Mouse (Mus musculus): ENCODE results near the gene Arl2. TPM values are rescaled to one million over a fixed set of nuclear protein-coding genes. Genes with fewer than 3 reads are reported as not detected.

Gene Arl2
- polyA plus RNA-seq (2014; fragmentation: Nextera tagmentation; extraction: Ambion mirVana) = 101 and 110 TPM in 2 replicates

- H3K27me3 ChIP-seq (replicated peaks; ENCODE audit: control insufficient read depth, insufficient read depth, low read length) = no peaks in the 10 kb centered on the region
- 0 out of 2 replicates have a peak, but pooled peaks cover 7% of the 10 kb centered on the region for H3K36me3 ChIP-seq (ENCODE audit: control insufficient read depth, insufficient read depth, low read length)
- H3K9me3 ChIP-seq (ENCODE audit: control insufficient read depth, low read length) = no peaks in the 10 kb centered on the region
- no peak for DNase-seq (ENCODE audit: low spot score)
- H3K4me1 ChIP-seq (replicated peaks; ENCODE audit: control insufficient read depth, insufficient read depth, low read length) = peaks cover 5% of the 10 kb centered on the region
- peak within 1 kb of the TSS; percentile 61 for H3K4me3 ChIP-seq (ENCODE audit: low read depth, low read length)
- peak within 1 kb of the TSS; percentile 79 for H3K4me2 ChIP-seq (ENCODE audit: low read length)
- peak within 1 kb of the TSS; percentile 94 for H3K27ac ChIP-seq (ENCODE audit: low read depth)
- H3K9ac ChIP-seq (ENCODE audit: low read length) = peak within 1 kb of the TSS; percentile 77
- under 1% methylated on average over 15 of the region's 15 CpGs for WGBS
- ATAC-seq (replicated peaks; ENCODE audit: low FRiP score, low TSS enrichment, low read depth) = peak; percentile 61
Observed at GRCm38 (mm10) chr19:6141394-6141749, at the start of gene Arl2. TSS of gene Arl2 (minus strand) at chr19:6141548.

GRCm38 (mm10) chr19:6184131-6184530, 42.8 kb upstream of the Arl2 start, which contains the start of gene Majin:
TSS of gene Majin (plus strand) at chr19:6184388.
- H3K4me3 ChIP-seq (ENCODE audit: low read depth, low read length) = no peak within 1 kb of the TSS
- ATAC-seq (replicated peaks; ENCODE audit: low FRiP score, low TSS enrichment, low read depth) = no peak
- no peaks in the 10 kb centered on the region for H3K9me3 ChIP-seq (ENCODE audit: control insufficient read depth, low read length)
- 82% methylated on average over 23 of the region's 23 CpGs for WGBS
- H3K4me2 ChIP-seq (ENCODE audit: low read length) = no peak within 1 kb of the TSS
- H3K36me3 ChIP-seq (ENCODE audit: control insufficient read depth, insufficient read depth, low read length) = no peaks in the 10 kb centered on the region
- no peak within 1 kb of the TSS for H3K9ac ChIP-seq (ENCODE audit: low read length)
- no peaks in the 10 kb centered on the region for H3K4me1 ChIP-seq (replicated peaks; ENCODE audit: control insufficient read depth, insufficient read depth, low read length)
- H3K27ac ChIP-seq (ENCODE audit: low read depth) = no peak within 1 kb of the TSS
- no peaks in the 10 kb centered on the region for H3K27me3 ChIP-seq (replicated peaks; ENCODE audit: control insufficient read depth, insufficient read depth, low read length)
- DNase-seq (ENCODE audit: low spot score) = no peak

GRCm38 (mm10) chr19:6182534-6182933, 41.2 kb upstream of the Arl2 start:
- no peak for ATAC-seq (replicated peaks; ENCODE audit: low FRiP score, low TSS enrichment, low read depth)
- H3K4me1 ChIP-seq (replicated peaks; ENCODE audit: control insufficient read depth, insufficient read depth, low read length) = no peaks in the 10 kb centered on the region
- H3K4me2 ChIP-seq (ENCODE audit: low read length) = no peak overlapping the region

DNA sequence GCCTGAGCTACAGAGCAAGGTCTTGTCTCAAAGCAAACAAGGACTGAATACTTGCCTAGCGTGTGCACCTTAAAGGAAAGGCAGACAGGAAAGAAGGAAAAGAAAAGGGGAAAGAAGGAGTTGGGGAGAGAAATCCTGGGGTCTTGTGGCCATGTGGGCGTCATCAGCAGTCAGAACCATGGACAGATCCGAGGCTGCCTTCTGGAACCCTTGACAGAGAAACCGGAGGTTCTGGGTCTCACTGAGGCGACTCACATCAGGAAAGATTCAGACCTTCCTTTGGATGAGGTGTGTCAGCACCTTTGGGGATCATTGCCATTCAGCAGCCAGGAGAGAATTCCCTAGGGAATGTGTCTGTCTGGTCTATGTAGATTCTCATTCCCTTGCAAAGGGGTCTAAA, 40.3 kb upstream of the Arl2 start:
- ATAC-seq (replicated peaks; ENCODE audit: low FRiP score, low TSS enrichment, low read depth) = no peak

More at GRCm38 (mm10) chr19:6182534-6182933, 41.2 kb upstream of the Arl2 start:
- DNase-seq (ENCODE audit: low spot score) = no peak
- Histone ChIP-seq H3K4me3 (ENCODE audit: low read depth, low read length) (no peak overlapping the region), H3K27ac (ENCODE audit: low read depth) (no peak overlapping the region), H3K27me3 (replicated peaks; ENCODE audit: control insufficient read depth, insufficient read depth, low read length) (no peaks in the 10 kb centered on the region), H3K9me3 (ENCODE audit: control insufficient read depth, low read length) (no peaks in the 10 kb centered on the region), H3K36me3 (ENCODE audit: control insufficient read depth, insufficient read depth, low read length) (no peaks in the 10 kb centered on the region), H3K9ac (ENCODE audit: low read length) (no peak overlapping the region)
- 11% methylated on average over 3 of the region's 3 CpGs for WGBS

DNA sequence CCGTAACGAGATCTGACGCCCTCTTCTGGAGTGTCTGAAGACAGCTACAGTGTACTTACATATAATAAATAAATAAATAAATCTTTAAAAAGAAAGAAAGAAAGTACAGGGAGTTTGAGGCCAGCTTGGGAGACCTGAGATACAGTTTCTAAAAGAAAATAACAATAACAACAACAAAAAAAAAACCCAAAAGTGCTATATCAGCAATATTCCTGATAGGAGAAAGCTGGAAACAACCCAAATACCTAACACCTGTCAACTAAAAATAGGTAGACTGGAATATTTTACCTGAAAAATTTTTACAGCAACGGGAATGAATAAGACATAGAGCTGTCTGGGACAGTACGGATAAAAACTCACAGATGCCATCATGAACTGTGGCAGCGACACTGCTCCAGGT, 37.4 kb upstream of the Arl2 start:
- DNase-seq (ENCODE audit: low spot score) (no peak), ATAC-seq (replicated peaks; ENCODE audit: low FRiP score, low TSS enrichment, low read depth) (no peak)
- Histone ChIP-seq H3K4me1 (replicated peaks; ENCODE audit: control insufficient read depth, insufficient read depth, low read length) (no peaks in the 10 kb centered on the region), H3K27ac (ENCODE audit: low read depth) (no peak overlapping the region), H3K4me3 (ENCODE audit: low read depth, low read length) (no peak overlapping the region), H3K27me3 (replicated peaks; ENCODE audit: control insufficient read depth, insufficient read depth, low read length) (no peaks in the 10 kb centered on the region), H3K9me3 (ENCODE audit: control insufficient read depth, low read length) (no peaks in the 10 kb centered on the region), H3K9ac (ENCODE audit: low read length) (no peak overlapping the region), H3K4me2 (ENCODE audit: low read length) (no peak overlapping the region), H3K36me3 (ENCODE audit: control insufficient read depth, insufficient read depth, low read length) (no peaks in the 10 kb centered on the region)
- 91% methylated on average over 3 of the region's 6 CpGs for WGBS

More for the DNA sequence above, 40.3 kb upstream of the Arl2 start:
- 16% methylated on average over 5 of the region's 5 CpGs for WGBS
- no peaks in the 10 kb centered on the region for H3K36me3 ChIP-seq (ENCODE audit: control insufficient read depth, insufficient read depth, low read length)
- H3K27me3 ChIP-seq (replicated peaks; ENCODE audit: control insufficient read depth, insufficient read depth, low read length) = no peaks in the 10 kb centered on the region
- no peaks in the 10 kb centered on the region for H3K9me3 ChIP-seq (ENCODE audit: control insufficient read depth, low read length)
- H3K27ac ChIP-seq (ENCODE audit: low read depth) = no peak overlapping the region
- no peak overlapping the region for H3K4me3 ChIP-seq (ENCODE audit: low read depth, low read length)
- no peak overlapping the region for H3K4me2 ChIP-seq (ENCODE audit: low read length)
- H3K4me1 ChIP-seq (replicated peaks; ENCODE audit: control insufficient read depth, insufficient read depth, low read length) = no peaks in the 10 kb centered on the region
- DNase-seq (ENCODE audit: low spot score) = peak; percentile 83
- H3K9ac ChIP-seq (ENCODE audit: low read length) = no peak overlapping the region

- DNase-seq (ENCODE audit: low spot score) (no peak), ATAC-seq (replicated peaks; ENCODE audit: low FRiP score, low TSS enrichment, low read depth) (no peak)
- H3K4me2 ChIP-seq (ENCODE audit: low read length) = no peak overlapping the region
- no peak overlapping the region for H3K27ac ChIP-seq (ENCODE audit: low read depth)
- no peaks in the 10 kb centered on the region for H3K9me3 ChIP-seq (ENCODE audit: control insufficient read depth, low read length)
- H3K27me3 ChIP-seq (replicated peaks; ENCODE audit: control insufficient read depth, insufficient read depth, low read length) = no peaks in the 10 kb centered on the region
- no peaks in the 10 kb centered on the region for H3K36me3 ChIP-seq (ENCODE audit: control insufficient read depth, insufficient read depth, low read length)
- WGBS = 15% methylated on average over 5 of the region's 5 CpGs
- no peak overlapping the region for H3K4me3 ChIP-seq (ENCODE audit: low read depth, low read length)
- H3K4me1 ChIP-seq (replicated peaks; ENCODE audit: control insufficient read depth, insufficient read depth, low read length) = no peaks in the 10 kb centered on the region
- H3K9ac ChIP-seq (ENCODE audit: low read length) = no peak overlapping the region
Observed at GRCm38 (mm10) chr19:6174771-6175170, 33.4 kb upstream of the Arl2 start.

DNA sequence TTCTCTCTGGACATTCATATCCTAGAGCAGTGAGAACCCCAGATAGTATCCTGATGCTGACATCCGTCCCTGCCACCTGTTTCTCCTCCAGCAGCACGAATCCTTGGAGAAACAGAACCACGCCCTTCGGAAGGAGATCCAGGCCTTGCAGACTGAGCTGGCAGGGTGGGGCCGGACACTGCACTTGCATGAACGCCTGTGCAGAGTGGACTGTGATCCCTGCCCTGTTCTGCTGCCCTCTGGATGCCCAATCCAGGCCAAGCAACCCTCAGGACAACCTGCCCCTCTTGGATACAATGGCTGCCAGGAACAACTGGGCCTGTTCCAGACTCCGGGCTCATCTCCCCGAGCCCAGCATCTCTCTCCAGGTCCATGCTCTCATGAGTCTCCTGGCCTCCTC, 29.9 kb upstream of the Arl2 start:
- Histone ChIP-seq H3K9me3 (ENCODE audit: control insufficient read depth, low read length) (no peaks in the 10 kb centered on the region), H3K27ac (ENCODE audit: low read depth) (no peak overlapping the region), H3K36me3 (ENCODE audit: control insufficient read depth, insufficient read depth, low read length) (no peaks in the 10 kb centered on the region), H3K4me2 (ENCODE audit: low read length) (no peak overlapping the region), H3K4me1 (replicated peaks; ENCODE audit: control insufficient read depth, insufficient read depth, low read length) (no peaks in the 10 kb centered on the region), H3K27me3 (replicated peaks; ENCODE audit: control insufficient read depth, insufficient read depth, low read length) (no peaks in the 10 kb centered on the region), H3K4me3 (ENCODE audit: low read depth, low read length) (no peak overlapping the region), H3K9ac (ENCODE audit: low read length) (no peak overlapping the region)
- 87% methylated on average over 8 of the region's 8 CpGs for WGBS
- DNase-seq (ENCODE audit: low spot score) (no peak), ATAC-seq (replicated peaks; ENCODE audit: low FRiP score, low TSS enrichment, low read depth) (no peak)

GRCm38 (mm10) chr19:6166750-6167149, 25.4 kb upstream of the Arl2 start:
- H3K27ac ChIP-seq (ENCODE audit: low read depth) = no peak overlapping the region
- H3K4me1 ChIP-seq (replicated peaks; ENCODE audit: control insufficient read depth, insufficient read depth, low read length) = peaks cover 5% of the 10 kb centered on the region; the same call in 1 of the 2 replicates
- no peak overlapping the region for H3K9ac ChIP-seq (ENCODE audit: low read length)
- 73% methylated on average over 4 of the region's 4 CpGs for WGBS
- H3K4me3 ChIP-seq (ENCODE audit: low read depth, low read length) = no peak overlapping the region
- H3K27me3 ChIP-seq (replicated peaks; ENCODE audit: control insufficient read depth, insufficient read depth, low read length) = no peaks in the 10 kb centered on the region
- H3K36me3 ChIP-seq (ENCODE audit: control insufficient read depth, insufficient read depth, low read length) = no peaks in the 10 kb centered on the region
- DNase-seq (ENCODE audit: low spot score) = no peak
- no peak for ATAC-seq (replicated peaks; ENCODE audit: low FRiP score, low TSS enrichment, low read depth)
- H3K9me3 ChIP-seq (ENCODE audit: control insufficient read depth, low read length) = no peaks in the 10 kb centered on the region
- no peak overlapping the region for H3K4me2 ChIP-seq (ENCODE audit: low read length)

DNA sequence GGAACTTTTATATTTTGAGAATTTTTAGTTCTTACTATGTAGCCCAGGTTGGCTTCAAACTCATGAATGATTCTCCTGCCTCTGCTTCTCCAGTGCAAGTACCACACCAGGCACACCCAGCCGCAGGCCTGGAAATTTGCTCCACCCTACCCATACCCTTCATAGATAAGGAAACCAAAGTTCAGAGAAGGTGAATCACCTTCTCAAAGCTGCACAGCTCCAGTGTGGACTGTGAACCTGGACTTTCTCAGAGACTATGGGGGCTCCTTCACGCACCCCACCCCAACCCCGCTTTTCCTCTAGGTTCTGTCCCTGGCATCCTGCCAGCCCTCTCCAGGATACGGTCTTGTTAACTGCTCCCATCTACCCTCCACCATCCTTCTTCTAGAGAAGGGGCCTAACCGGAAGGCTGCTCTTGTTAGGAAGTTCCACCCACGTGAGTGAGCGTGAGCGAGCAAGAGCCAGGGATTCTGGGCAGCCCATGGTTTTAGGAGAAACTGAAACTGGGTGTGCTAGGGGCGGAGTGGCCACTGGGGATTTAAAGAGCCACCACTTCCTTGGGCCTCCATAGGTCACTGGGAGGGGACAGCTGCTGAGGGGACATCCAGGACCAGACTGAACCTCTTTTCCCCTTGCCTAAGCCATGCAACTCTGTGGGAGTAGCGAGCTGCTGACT, 22.7 kb upstream of the Arl2 start:
- Histone ChIP-seq H3K27me3 (replicated peaks; ENCODE audit: control insufficient read depth, insufficient read depth, low read length) (no peaks in the 10 kb centered on the region), H3K4me3 (ENCODE audit: low read depth, low read length) (no peak overlapping the region), H3K9ac (ENCODE audit: low read length) (no peak overlapping the region), H3K36me3 (ENCODE audit: control insufficient read depth, insufficient read depth, low read length) (no peaks in the 10 kb centered on the region), H3K4me1 (replicated peaks; ENCODE audit: control insufficient read depth, insufficient read depth, low read length) (peaks cover 5% of the 10 kb centered on the region; the same call in 1 of the 2 replicates), H3K9me3 (ENCODE audit: control insufficient read depth, low read length) (no peaks in the 10 kb centered on the region), H3K4me2 (ENCODE audit: low read length) (no peak overlapping the region), H3K27ac (ENCODE audit: low read depth) (no peak overlapping the region)
- ATAC-seq (replicated peaks; ENCODE audit: low FRiP score, low TSS enrichment, low read depth) = 0 out of 2 replicates have a peak, but pooled peaks have one; percentile 43
- 56% methylated on average over 10 of the region's 10 CpGs for WGBS
- no peak for DNase-seq (ENCODE audit: low spot score)

Measured in intestine, embryonic 14.5 days (tissue).